Mouse (Mus musculus) neural tube, embryonic 10.5 days (tissue): ENCODE data around the gene Cdkl4.
"Not testable (repeated sequence)": the region's sequence is repeated elsewhere in the genome, so short reads cannot be mapped to it uniquely, and the experiment has no call there.

ENCODE experiments used
- DNase-seq: peaks from one replicate; pipeline ENCODE4 v3.0.0-alpha.2; 2017; ENCODE audit warnings: low spot score; ENCODE audit errors: extremely low spot score

Cdkl4 gene

DNA sequence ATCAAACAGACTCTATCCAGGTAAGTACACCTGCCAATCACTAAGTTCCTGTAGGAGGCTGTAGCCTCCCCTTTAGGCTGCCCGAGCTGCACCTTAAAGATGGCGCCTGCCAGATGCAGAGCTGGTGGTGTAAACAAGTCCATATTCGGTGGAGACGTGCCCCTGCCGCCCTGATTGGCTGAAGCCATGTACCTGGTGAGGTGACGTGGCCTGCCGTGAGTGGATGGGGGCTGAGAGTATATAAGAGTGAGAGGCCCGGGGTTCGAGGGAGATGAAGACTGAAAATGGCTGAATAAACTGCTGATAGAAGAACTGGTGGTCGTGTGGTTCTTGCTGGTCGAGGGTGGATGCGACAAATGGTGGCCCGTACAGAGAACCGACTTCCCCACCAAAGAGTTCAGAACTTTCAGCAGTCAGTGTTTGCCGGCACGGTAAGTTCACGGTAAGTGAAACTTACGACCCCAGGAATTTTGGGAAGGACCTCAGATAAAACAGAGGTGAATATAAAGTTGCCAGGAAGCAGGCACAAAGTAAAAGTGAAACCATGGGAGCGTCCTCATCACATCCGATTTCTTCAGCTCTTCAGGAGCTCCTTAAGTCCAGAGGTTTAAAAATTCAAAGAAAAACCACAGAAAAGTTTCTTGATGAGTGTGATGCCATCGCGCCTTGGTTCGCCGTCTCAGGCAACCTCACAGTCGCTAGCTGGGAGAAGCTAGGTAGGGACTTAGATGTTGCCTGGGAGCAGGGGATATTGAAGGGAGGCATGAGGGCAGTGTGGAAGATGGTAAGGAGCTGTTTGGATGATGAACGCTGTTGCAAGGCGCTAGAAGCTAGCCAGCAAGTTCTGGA, 13.6 kb downstream of the Cdkl4 start:
- DNase-seq: not testable (repeated sequence)

- DNase-seq: no peak
Measured at GRCm38 (mm10) chr17:80562792-80563191, 14.8 kb downstream of the Cdkl4 start.

GRCm38 (mm10) chr17:80560669-80561401, 16.8 kb downstream of the Cdkl4 start:
- DNase-seq: peak; percentile 66

GRCm38 (mm10) chr17:80559745-80560144, 17.9 kb downstream of the Cdkl4 start:
- DNase-seq: no peak

- no peak for DNase-seq
Measured at GRCm38 (mm10) chr17:80559050-80559449, 18.6 kb downstream of the Cdkl4 start.

DNA sequence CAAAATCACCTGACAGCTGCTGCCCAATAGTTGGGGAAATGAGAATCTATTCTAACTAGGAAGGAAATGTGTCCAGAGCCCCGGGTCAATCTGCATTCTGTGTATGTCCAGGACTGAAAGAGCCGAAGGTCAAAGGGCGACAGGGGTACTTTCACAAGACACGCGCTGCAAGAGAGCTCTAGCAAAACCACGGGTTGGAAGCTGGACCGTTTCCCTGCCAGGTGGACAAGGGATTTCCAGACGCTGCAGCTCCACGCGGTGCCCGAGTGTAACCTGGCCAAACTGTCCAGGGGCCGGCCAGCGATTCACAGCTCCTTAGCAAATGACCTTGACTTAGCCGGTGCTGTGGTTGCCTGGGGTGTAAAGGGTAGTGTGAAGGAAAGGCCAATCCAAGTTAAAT, 19.0 kb downstream of the Cdkl4 start:
- DNase-seq: no peak

DNA sequence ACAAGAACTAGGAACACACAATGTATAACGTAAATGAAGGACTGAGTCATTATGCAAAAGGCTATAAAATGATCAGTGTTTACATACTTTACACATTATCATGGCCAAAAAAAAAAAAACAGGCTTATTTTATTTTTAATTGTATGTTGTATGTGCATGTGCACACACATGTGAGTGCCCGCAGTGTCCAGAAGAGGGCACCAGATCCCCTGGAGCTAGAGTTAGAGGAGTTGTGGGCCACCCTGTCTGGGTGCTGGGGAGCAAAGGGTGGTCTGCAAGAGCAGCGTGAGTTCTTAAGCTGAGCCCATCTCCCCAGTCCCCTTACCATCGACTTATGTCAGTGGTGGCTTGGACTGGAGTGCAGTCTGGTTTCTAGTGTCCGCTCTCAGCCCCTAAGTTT, 20.2 kb downstream of the Cdkl4 start:
- no peak for DNase-seq

DNA sequence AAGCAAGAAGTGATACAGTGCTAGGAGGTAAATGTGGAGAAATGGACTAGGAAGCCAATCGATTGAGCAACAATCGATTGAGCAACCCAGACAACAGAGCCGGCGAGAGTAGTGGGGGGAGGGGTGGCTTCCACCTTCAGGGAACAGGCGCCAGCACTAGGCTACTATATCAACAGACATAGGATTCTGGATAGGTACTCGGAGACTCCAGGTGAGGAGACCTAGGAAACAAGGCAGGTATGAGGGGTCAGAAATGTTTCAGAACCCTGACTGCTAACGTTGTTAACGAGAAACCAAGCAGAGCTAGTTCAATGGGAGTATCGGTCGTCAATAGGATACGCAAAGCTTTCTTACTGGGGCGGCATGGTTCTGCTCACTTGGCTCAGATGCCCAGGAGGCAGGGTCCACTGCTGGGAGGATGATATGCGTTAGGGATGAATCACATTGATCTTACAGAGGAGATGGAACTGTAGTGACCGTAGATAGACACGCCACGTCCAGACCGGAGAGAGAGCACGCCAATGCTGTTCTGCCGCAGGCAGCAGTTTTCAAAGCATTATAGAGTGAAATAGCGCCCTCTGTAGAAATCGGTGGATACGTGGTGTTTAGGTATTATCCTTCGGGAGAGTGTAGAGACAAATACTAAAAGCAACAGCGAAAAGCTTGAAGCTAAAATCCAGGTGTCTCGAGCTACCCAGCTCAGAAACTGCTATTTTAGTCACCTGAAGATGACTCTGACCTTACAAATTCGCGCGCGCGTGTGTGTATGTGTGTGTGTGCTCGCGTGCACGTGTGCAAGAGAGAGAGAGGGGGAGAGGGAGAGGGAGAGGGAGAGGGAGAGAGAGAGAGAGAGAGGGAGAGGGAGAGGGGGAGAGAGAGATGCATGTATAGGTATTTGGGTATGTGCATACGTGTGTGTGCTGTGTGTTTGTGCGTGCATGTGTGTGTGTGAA, 24.0 kb downstream of the Cdkl4 start:
- peak; percentile 75 for DNase-seq

DNA sequence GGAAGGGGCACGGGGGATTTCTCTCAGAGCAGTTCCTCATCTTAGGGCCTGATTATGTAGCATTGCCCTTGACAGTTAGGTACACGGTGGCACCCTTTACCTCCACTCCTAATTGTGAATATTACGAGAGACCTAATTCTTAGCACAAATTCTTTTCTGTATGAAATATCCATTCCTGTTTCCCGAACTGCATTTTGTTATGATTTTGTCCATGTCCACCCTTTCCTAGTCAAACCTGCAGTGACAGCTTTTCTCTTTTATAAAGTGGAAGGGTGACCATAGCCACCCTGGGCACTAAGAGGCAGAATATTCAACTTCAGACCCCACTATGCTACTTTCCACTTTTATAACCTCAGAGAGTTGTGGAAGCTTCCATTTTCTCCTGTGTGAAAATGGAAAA, 25.0 kb downstream of the Cdkl4 start:
- DNase-seq: no peak

- DNase-seq: no peak
Measured at GRCm38 (mm10) chr17:80550981-80551380, 26.6 kb downstream of the Cdkl4 start.

DNA sequence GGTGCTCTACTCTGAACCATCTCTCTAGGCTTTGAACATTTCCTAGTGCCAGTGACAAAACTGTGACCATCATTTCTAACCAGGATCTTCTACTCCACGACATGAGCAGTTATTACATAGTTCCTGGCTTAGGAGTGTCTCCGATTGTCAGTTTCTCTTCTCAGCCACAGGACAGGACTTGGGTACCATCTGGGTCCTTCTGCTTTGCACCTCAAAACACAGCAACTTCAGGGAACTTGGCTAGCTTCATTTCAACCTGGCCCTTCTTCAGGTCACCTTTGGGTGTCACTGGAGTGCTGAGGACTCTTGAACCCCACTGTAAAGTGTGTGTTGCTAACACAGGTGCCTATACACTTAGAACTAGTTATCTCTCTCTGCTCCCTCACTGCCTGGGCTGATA, 30.8 kb downstream of the Cdkl4 start:
- DNase-seq: no peak

GRCm38 (mm10) chr17:80546227-80546626, 31.4 kb downstream of the Cdkl4 start:
- DNase-seq: no peak

GRCm38 (mm10) chr17:80543646-80544045, 34.0 kb downstream of the Cdkl4 start:
- no peak for DNase-seq

DNA sequence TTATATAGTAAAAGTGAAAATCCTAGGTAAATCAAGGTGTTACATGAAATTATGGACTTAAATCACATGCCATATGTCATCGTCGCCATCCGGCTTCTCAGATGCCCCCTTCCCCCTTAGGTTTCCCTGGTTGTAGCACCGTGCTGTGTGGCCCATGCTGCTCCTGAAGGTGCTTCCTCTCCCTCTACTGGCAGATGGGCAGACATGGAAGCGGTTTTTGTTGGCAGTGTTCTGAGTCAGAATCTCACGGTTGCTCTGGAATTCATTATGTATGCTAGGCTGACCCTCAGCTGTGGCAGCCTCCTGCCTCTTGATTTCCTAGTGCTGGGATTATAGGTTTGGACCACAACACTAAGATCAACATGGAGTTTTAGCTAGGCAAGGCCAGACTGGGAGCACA, 40.5 kb downstream of the Cdkl4 start:
- DNase-seq: no peak

GRCm38 (mm10) chr17:80535633-80536032, 42.0 kb downstream of the Cdkl4 start:
- no peak for DNase-seq

DNA sequence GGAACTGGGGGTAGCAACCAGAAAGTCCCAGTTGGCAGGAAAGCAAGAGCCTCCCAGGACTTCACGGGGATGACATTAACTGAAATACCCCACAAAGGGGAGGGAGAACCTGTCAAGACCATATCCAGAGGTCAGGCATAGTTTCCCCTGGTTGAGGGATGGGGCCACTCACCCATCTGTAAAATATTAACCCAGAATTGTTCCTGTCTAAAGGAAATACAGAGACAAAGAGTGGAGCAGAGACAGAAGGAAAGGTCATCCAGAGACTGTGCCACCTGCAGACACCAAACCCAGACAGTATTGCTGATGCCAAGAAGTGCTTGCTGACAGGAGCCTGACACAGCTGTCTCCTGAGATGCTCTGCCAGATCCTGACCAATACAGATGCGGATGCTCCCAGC, 46.3 kb downstream of the Cdkl4 start:
- DNase-seq: not testable (repeated sequence)

DNA sequence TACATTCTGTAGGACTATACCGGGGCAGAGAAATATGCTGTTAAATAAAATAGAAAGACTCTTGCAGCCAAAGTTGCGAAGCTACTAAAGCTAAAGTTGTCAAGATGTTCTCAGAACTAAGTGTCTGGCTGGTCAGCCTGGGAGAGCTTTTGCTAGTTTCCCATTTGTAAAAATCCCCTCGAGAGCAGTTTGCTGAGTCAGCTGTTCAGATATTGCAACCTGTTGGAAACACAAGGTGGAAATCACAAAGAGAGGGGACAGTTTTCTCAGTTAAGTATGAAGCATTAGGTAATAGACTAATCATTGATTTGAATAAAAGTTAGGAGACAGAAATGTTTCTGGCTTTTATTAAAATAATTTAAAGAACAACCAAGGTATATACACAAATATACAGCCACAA, 54.4 kb downstream of the Cdkl4 start:
- no peak for DNase-seq

- no peak for DNase-seq
Measured at GRCm38 (mm10) chr17:80522229-80522556, 55.4 kb downstream of the Cdkl4 start.

- DNase-seq: no peak
Measured at GRCm38 (mm10) chr17:80521521-80522228, 55.9 kb downstream of the Cdkl4 start.

DNA sequence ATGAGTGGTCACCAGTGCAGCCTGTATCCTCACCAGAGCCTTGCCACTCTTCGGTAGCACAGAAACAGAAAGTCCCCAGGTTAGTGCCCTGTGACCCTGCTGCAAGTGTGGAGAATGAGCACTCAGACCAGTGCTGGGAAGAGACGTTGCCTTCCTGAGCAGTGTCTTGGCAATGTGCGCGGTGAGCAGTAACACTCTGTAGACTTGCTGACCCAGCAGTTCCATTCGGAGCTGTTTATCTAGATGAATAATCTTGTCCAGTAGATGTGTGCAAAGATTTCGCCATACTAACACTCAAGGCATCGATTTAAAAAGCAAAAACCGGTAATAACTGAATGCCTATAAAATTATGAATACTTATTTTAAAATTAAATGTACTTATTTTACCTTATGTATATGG, 57.1 kb downstream of the Cdkl4 start:
- no peak for DNase-seq

GRCm38 (mm10) chr17:80518811-80519210, 58.8 kb downstream of the Cdkl4 start:
- no peak for DNase-seq
